Mouse (Mus musculus) forebrain, postnatal 0 days (tissue): Measurements from ENCODE around the gene Slc34a3. TPM values are rescaled to one million over a fixed set of nuclear protein-coding genes. Genes with fewer than 3 reads are reported as not detected.

Experiments
- ATAC-seq: fragments of 200-750 bp; cut with Nextera tagmentation; 2 replicates; pipeline ENCODE4 v1.8.0; 2017; ENCODE audit warnings: mild to moderate bottlenecking, moderate library complexity
- DNase-seq: peaks from one replicate; pipeline ENCODE4 v3.0.0-alpha.2; 2015
- H3K27ac ChIP-seq: fragments of 300-500 bp; sonication (generic); 2 replicates; pipeline ENCODE4 v1.5.1; 2014; ENCODE audit warnings: low read depth, mild to moderate bottlenecking, antibody characterized with exemption, low read length, moderate library complexity, mixed read lengths
- H3K27me3 ChIP-seq: fragments of 300-500 bp; sonication (generic); 2 replicates; pipeline ENCODE4 v1.6.1; 2014; ENCODE audit warnings: mild to moderate bottlenecking, low read length, mixed read lengths; ENCODE audit not compliant: insufficient read depth
- H3K36me3 ChIP-seq: fragments of 300-500 bp; sonication (generic); 2 replicates; pipeline ENCODE4 v1.6.1; 2014; ENCODE audit warnings: mild to moderate bottlenecking, moderate library complexity; ENCODE audit not compliant: insufficient read depth
- H3K4me1 ChIP-seq: fragments of 300-500 bp; sonication (generic); 2 replicates; pipeline ENCODE4 v1.6.1; 2014; ENCODE audit warnings: antibody characterized with exemption; ENCODE audit not compliant: insufficient read depth
- H3K4me2 ChIP-seq: fragments of 300-500 bp; sonication (generic); 2 replicates; pipeline ENCODE4 v1.6.1; 2014; ENCODE audit warnings: low read depth, mild to moderate bottlenecking, moderate library complexity
- H3K4me3 ChIP-seq: fragments of 300-500 bp; sonication (generic); 2 replicates; pipeline ENCODE4 v1.5.1; 2014; ENCODE audit warnings: low read depth, low read length, mixed read lengths
- H3K9ac ChIP-seq: fragments of 300-500 bp; sonication (generic); 2 replicates; pipeline ENCODE4 v1.6.1; 2014; ENCODE audit warnings: mild to moderate bottlenecking
- H3K9me3 ChIP-seq: fragments of 300-500 bp; sonication (generic); 2 replicates; pipeline ENCODE4 v1.6.1; 2016; ENCODE audit warnings: low read length
- CTCF ChIP-seq: sonication (generic); IDR thresholded peaks from 2 replicates; pipeline ENCODE4 v1.5.1; 2016; ENCODE audit warnings: antibody characterized with exemption, control low read depth, low read depth
- WGBS: fragments of 180-500 bp; shearing (Covaris S2); extraction: QIAGEN DNeasy Blood & Tissue Kit; methylation state at CpG from one replicate; pipeline ENCODE4 v1.1.7; 2014; 5-methylcytosine and 5-hydroxymethylcytosine counted together
- polyA plus RNA-seq: library from polyadenylated mRNA; unstranded; fragments of >200 nt; fragmentation: Nextera tagmentation; extraction: Ambion mirVana; gene quantifications from 2 replicates; pipeline ENCODE4 v1.2.1, GENCODE M21; 2015
- total RNA-seq: library from RNA; depleted of rRNA; stranded (reverse); fragments of >200 nt; gene quantifications from 2 replicates; pipeline ENCODE4 v1.2.3, GENCODE M21; 2014

The Slc34a3 gene
- total and polyA plus RNA-seq, 2 experiments from 2014 or later = not detected

- no peak for DNase-seq
- Histone ChIP-seq H3K27me3 (no peaks in the 10 kb centered on the region), H3K27ac (no peak overlapping the region), H3K9ac (no peak overlapping the region), H3K9me3 (no peaks in the 10 kb centered on the region), H3K36me3 (peaks cover 25% of the 10 kb centered on the region), H3K4me2 (0 out of 2 replicates have a peak overlapping the region, but pooled peaks have one; percentile 35), H3K4me1 (peaks cover 42% of the 10 kb centered on the region), H3K4me3 (no peak overlapping the region)
- no peak for TF ChIP-seq CTCF
- ATAC-seq = no peak
Measured at GRCm38 (mm10) chr2:25267241-25267640, 33.1 kb upstream of the Slc34a3 start.

GRCm38 (mm10) chr2:25266720-25267119 lies 32.6 kb upstream of the Slc34a3 start:
- H3K4me2 ChIP-seq = peak overlapping the region; percentile 35
- no peak overlapping the region for H3K9ac ChIP-seq

DNA sequence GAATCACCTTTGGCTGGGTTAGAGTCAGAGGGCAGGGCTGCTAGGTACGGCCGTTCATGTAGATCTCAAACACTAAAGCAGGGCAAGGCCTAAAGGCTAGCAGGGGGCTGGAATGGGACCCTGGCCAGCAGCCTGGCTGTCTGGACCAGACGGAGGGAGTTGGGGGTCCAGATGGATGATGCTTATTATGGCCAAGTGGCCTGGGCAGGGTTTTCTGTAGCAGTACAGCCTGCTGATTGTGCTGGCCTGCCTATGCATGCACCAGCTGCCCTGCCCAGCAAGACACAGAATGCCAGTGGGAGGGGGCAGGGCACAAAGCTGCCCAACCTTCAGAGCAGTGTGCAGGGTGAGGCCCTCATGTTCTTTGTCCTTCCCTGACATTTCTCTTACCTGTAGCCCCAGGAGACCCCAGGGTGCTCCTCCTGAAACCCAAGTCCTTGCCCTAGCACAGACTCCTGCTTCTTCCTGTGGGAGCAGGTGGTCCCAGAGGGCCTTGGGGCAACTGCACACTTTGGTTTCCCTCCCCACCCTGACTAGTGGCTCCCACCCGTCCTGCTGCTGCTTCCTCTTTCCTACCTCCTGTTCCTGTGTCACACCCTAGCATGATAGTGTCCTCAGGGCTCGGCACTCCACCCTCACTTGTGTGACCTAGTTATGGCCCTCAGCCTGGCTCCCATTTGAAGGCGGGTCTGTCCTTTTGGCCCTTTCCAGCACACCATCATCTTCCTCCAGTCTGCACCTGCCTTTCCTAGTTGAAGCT lies 31.9 kb upstream of the Slc34a3 start:
- Histone ChIP-seq H3K9me3 (no peaks in the 10 kb centered on the region), H3K27ac (peak overlapping the region; percentile 16; the same call in 1 of the 2 replicates), H3K4me3 (0 out of 2 replicates have a peak overlapping the region, but pooled peaks have one; percentile 5), H3K9ac (peak overlapping the region; percentile 35), H3K4me1 (peaks cover 36% of the 10 kb centered on the region), H3K27me3 (no peaks in the 10 kb centered on the region), H3K4me2 (peak overlapping the region; percentile 35), H3K36me3 (peaks cover 25% of the 10 kb centered on the region)
- DNase-seq (no peak), ATAC-seq (no peak)
- no peak for TF ChIP-seq CTCF
- 51% methylated on average over 6 of the region's 6 CpGs for WGBS

More at GRCm38 (mm10) chr2:25266720-25267119, 32.6 kb upstream of the Slc34a3 start:
- WGBS = 22% methylated on average over 2 of the region's 2 CpGs
- Histone ChIP-seq H3K9me3 (no peaks in the 10 kb centered on the region), H3K4me3 (no peak overlapping the region), H3K36me3 (peaks cover 25% of the 10 kb centered on the region), H3K27ac (0 out of 2 replicates have a peak overlapping the region, but pooled peaks have one; percentile 16), H3K27me3 (no peaks in the 10 kb centered on the region), H3K4me1 (peaks cover 42% of the 10 kb centered on the region)
- ATAC-seq = no peak
- DNase-seq = no peak
- TF ChIP-seq CTCF = no peak

DNA sequence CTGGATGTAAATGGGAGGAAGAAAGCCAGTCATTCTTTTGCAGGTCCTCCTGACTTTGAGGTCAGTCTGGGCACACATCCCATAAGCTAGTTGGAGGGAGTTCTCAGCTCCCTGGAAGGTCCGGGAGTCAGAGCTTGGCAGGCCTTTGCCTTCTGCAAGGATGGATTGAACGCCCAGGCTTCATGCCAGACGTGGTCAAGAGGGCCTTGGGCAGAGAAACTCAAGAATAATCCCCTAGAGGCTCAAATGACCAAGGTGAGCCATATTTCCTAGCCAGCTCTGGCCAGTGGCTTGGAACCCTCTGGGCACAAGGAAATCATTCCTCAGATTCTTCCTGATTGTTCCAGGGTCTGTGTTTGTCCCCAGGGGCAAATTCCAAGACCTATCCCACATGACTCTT lies 30.7 kb upstream of the Slc34a3 start:
- Histone ChIP-seq H3K4me1 (peaks cover 33% of the 10 kb centered on the region), H3K4me3 (no peak overlapping the region), H3K9ac (no peak overlapping the region; the same call in 1 of the 2 replicates), H3K27ac (no peak overlapping the region), H3K4me2 (peak overlapping the region; percentile 91), H3K36me3 (peaks cover 13% of the 10 kb centered on the region), H3K27me3 (no peaks in the 10 kb centered on the region), H3K9me3 (no peaks in the 10 kb centered on the region)
- TF ChIP-seq CTCF = no peak
- ATAC-seq (no peak), DNase-seq (no peak)
- 51% methylated on average over 3 of the region's 3 CpGs for WGBS

DNA sequence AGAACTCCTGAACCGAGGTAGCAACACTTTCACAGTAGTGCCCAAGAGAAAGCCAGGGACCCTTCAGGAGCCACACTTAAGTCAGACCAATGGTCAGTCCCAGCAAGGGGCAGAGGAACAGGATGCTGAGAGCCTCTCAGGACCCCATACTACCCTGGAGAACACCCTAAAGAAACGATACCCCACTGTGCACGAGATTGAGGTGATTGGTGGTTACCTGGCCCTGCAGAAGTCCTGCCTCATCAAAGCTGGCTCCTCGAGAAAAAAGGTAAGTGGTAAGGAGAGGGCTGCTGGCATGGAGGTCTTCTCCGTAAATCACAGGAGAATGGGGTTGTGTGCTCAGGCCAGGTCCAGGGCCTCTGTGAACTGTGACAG lies 30.1 kb upstream of the Slc34a3 start:
- WGBS = 82% methylated on average over 5 of the region's 5 CpGs
- H3K4me3 ChIP-seq = no peak overlapping the region
- no peaks in the 10 kb centered on the region for H3K9me3 ChIP-seq
- H3K27me3 ChIP-seq = no peaks in the 10 kb centered on the region
- ATAC-seq (no peak), DNase-seq (no peak)
- H3K27ac ChIP-seq = no peak overlapping the region
- H3K4me2 ChIP-seq = peak overlapping the region; percentile 91
- H3K4me1 ChIP-seq = peaks cover 33% of the 10 kb centered on the region
- no peak overlapping the region; the same call in 1 of the 2 replicates for H3K9ac ChIP-seq
- H3K36me3 ChIP-seq = peaks cover 9% of the 10 kb centered on the region
- TF ChIP-seq CTCF = no peak

- TF ChIP-seq CTCF = no peak
- ATAC-seq = no peak
- no peaks in the 10 kb centered on the region for H3K27me3 ChIP-seq
- peak overlapping the region; percentile 66 for H3K9ac ChIP-seq
- peaks cover 33% of the 10 kb centered on the region for H3K4me1 ChIP-seq
- H3K36me3 ChIP-seq = peaks cover 4% of the 10 kb centered on the region; the same call in 1 of the 2 replicates
- H3K9me3 ChIP-seq = no peaks in the 10 kb centered on the region
- no peak for DNase-seq
- 21% methylated on average over 12 of the region's 12 CpGs for WGBS
- H3K27ac ChIP-seq = no peak overlapping the region
- peak overlapping the region; percentile 76 for H3K4me3 ChIP-seq
- H3K4me2 ChIP-seq = peak overlapping the region; percentile 91
Measured at GRCm38 (mm10) chr2:25263623-25264285, 29.6 kb upstream of the Slc34a3 start.
